Mouse (Mus musculus) heart, postnatal 36 days (tissue): Measurements from ENCODE around the gene Hspbap1. TPM values are rescaled to one million over a fixed set of nuclear protein-coding genes. Genes with fewer than 3 reads are reported as not detected.
A peak's percentile ranks its signal among the peaks of the same experiment; 100 is the strongest.

ENCODE experiments used
- DNase-seq, 2 experiments: peaks; one replicate each; pipeline ENCODE4 v3.0.0; 2021 to 2022
- intact Hi-C: fragments of 180-260 bp; cut with DNase I; formaldehyde crosslinking; loops from one replicate; pipeline ENCODE4 v1.15.1; 2025
- total RNA-seq, 2 experiments: library from RNA; stranded (reverse); gene quantifications; 2 replicates each; pipeline ENCODE4 v1.2.3; 2021

Hspbap1 gene
- total RNA-seq, 2 experiments from 2014 or later, result 2.8 to 3.0 TPM

GRCm38 (mm10) chr16:35869656-35870055, 99.5 kb downstream of the Hspbap1 start:
- no peak for DNase-seq
- intact Hi-C loops, result loop anchor here (5.0 kb wide), 1 partner anchor 203 kb away; the partner anchor contains the start of genes Ccdc58 and Fam162a

GRCm38 (mm10) chr16:35870581-35871047, 100.4 kb downstream of the Hspbap1 start:
- intact Hi-C loops, result loop anchor here (5.0 kb wide), 1 partner anchor 202 kb away; the partner anchor contains the start of genes Ccdc58 and Fam162a
- peak in 1 of 2 experiments; percentile 49 for DNase-seq

GRCm38 (mm10) chr16:35871048-35871851, 101.1 kb downstream of the Hspbap1 start, which contains the start of gene Parp14:
TSS of gene Parp14 (minus strand) at chr16:35871544.
- intact Hi-C loops, result loop anchor here (5.0 kb wide), 1 partner anchor 201 kb away; the partner anchor contains the start of genes Ccdc58 and Fam162a
- DNase-seq, result peak; percentile 60 to 74

- DNase-seq, result peak in 1 of 2 experiments; percentile 21
- intact Hi-C loops, result loop anchor here (5.0 kb wide), 1 partner anchor 200 kb away; the partner anchor contains the start of genes Ccdc58 and Fam162a
Observed at GRCm38 (mm10) chr16:35871898-35872297, 101.7 kb downstream of the Hspbap1 start.

- peak in 1 of 2 experiments; percentile 10 for DNase-seq
Observed at GRCm38 (mm10) chr16:35872410-35873006, 102.3 kb downstream of the Hspbap1 start.

GRCm38 (mm10) chr16:35874416-35874815, 104.2 kb downstream of the Hspbap1 start:
- intact Hi-C loops, result loop anchor here (1.0 to 5.0 kb wide), 2 partner anchors 65 to 198 kb away; partner anchors contain the start of genes Ccdc58, Dtx3l and Fam162a
- peak; percentile 74 to 80 for DNase-seq

More at GRCm38 (mm10) chr16:35872410-35873006, 102.3 kb downstream of the Hspbap1 start:
- intact Hi-C loops, result loop anchor here (5.0 kb wide), 1 partner anchor 200 kb away; the partner anchor contains the start of genes Ccdc58 and Fam162a

Other genes with a start within 250 kb of the Hspbap1 start
- 1 to 10 TPM in 1 of 2 experiments, under 1 TPM in 1; 0.83 to 1.7 TPM for gene Sema5b, start 229.2 kb upstream of the Hspbap1 start, total RNA-seq
- gene Dirc2, start 1.0 kb upstream of the Hspbap1 start, total RNA-seq, result 10 to 100 TPM; 64.2 to 70.4 TPM
- 10 to 100 TPM in 1 of 2 experiments, 1 to 10 TPM in 1; 9.9 to 16.2 TPM for gene Parp14, start 101.2 kb downstream of the Hspbap1 start, total RNA-seq
- 10 to 100 TPM; 11.9 to 12.8 TPM for gene Parp9, start 168.1 kb downstream of the Hspbap1 start, total RNA-seq
- gene Dtx3l, start 168.8 kb downstream of the Hspbap1 start, total RNA-seq, result 10 to 100 TPM in 1 of 2 experiments, 1 to 10 TPM in 1; 9.8 to 12.6 TPM
- 100 to 1,000 TPM; 121 to 128 TPM for gene Kpna1, start 208.4 kb downstream of the Hspbap1 start, total RNA-seq